Mouse (Mus musculus): ENCODE results near the gene Ndufa7. TPM values are rescaled to one million over a fixed set of nuclear protein-coding genes. Genes with fewer than 3 reads are reported as not detected.

The Ndufa7 gene
- polyA plus RNA-seq, 1 experiment = 406 TPM

DNA sequence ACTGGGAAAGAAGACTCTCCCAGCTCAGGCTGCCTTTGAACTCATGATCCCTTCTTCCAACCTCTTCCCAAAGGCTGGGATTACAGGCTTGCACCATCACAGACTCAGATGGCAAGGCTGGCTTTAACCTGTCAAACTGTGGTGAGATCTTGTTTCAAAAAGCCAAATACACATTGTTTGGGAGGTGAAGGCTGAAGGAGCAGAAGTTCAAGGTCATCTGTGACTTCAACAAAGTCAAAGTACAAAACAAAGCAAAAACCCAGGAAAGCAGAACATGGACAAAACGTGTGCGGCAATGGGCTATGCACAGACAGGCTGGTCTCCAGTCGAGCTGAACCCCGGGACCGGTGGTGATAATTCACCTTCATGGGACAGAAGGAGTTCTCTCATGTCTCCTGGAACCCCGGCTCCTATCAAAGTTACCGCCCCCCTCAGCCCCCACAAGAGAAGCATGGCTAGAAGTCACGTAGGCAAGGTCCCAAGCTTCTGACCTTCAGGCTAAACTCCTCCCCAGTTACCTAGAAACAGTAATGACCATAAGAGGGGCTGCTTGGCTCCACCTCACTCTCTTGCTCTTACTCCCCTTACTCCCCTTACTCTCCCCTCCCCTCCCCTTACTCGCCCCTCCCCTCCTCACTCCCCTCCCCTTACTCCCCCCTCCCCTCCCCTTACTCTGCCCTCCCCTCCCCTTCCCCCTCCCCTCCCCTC is 17.0 kb upstream of the Ndufa7 start:
- TF ChIP-seq EP300 (IDR thresholded peaks at IDR 0.05; ENCODE audit: insufficient read depth, low read depth, low read length) (peak; percentile 86), CTCF (IDR thresholded peaks at IDR 0.05; ENCODE audit: low read depth, low read length) (no peak), POLR2A (IDR thresholded peaks at IDR 0.05; ENCODE audit: insufficient read depth, low read length) (no peak)
- Histone ChIP-seq H3K9ac (ENCODE audit: low read depth, poor library complexity, severe bottlenecking) (peak overlapping the region; percentile 29; the same call in 1 of the 2 replicates), H3K27ac (ENCODE audit: insufficient read depth, low read length) (peak overlapping the region; percentile 80)

DNA sequence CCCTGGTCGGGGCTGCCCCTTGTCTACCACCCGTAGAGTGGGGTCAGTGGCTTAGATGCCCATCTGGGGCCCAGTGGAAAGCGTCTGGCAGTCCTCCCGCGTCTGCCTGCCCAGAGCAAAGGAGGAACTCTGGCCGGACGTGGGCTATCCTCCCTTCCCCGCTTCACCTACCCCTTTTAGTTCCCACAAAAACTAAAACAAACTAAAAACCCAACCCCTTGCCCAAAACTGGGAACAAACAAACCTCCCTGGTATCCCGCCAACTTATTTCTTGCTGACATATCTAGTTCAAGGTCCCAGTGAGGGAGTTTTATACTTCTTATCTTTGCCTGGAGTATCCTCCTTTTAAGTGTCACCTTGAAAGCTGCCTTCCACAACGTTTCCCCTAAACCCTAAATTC is 16.2 kb upstream of the Ndufa7 start:
- Histone ChIP-seq H3K27ac (ENCODE audit: insufficient read depth, low read length) (peak overlapping the region; percentile 16), H3K36me3 (ENCODE audit: control insufficient read depth, insufficient read depth, low read length, poor library complexity, severe bottlenecking) (no peaks in the 10 kb centered on the region), H3K4me3 (ENCODE audit: low read depth, low read length) (peak overlapping the region; percentile 51), H3K9me3 (replicated peaks; ENCODE audit: control insufficient read depth, insufficient read depth, low read length, poor library complexity, severe bottlenecking) (no peaks in the 10 kb centered on the region), H3K9ac (ENCODE audit: low read depth, poor library complexity, severe bottlenecking) (peak overlapping the region; percentile 64), H3K4me1 (ENCODE audit: control insufficient read depth, insufficient read depth, low read length) (no peaks in the 10 kb centered on the region), H3K27me3 (ENCODE audit: control insufficient read depth, insufficient read depth, low read length, poor library complexity, severe bottlenecking) (no peaks in the 10 kb centered on the region)
- TF ChIP-seq CTCF (IDR thresholded peaks at IDR 0.05; ENCODE audit: low read depth, low read length) (no peak), POLR2A (IDR thresholded peaks at IDR 0.05; ENCODE audit: insufficient read depth, low read length) (no peak), EP300 (IDR thresholded peaks at IDR 0.05; ENCODE audit: insufficient read depth, low read depth, low read length) (no peak)

More for the DNA sequence above, 17.0 kb upstream of the Ndufa7 start:
- H3K27me3 ChIP-seq (ENCODE audit: control insufficient read depth, insufficient read depth, low read length, poor library complexity, severe bottlenecking) = no peaks in the 10 kb centered on the region
- H3K4me3 ChIP-seq (ENCODE audit: low read depth, low read length) = peak overlapping the region; percentile 60
- H3K4me1 ChIP-seq (ENCODE audit: control insufficient read depth, insufficient read depth, low read length) = no peaks in the 10 kb centered on the region
- H3K9me3 ChIP-seq (replicated peaks; ENCODE audit: control insufficient read depth, insufficient read depth, low read length, poor library complexity, severe bottlenecking) = no peaks in the 10 kb centered on the region
- no peaks in the 10 kb centered on the region for H3K36me3 ChIP-seq (ENCODE audit: control insufficient read depth, insufficient read depth, low read length, poor library complexity, severe bottlenecking)

DNA sequence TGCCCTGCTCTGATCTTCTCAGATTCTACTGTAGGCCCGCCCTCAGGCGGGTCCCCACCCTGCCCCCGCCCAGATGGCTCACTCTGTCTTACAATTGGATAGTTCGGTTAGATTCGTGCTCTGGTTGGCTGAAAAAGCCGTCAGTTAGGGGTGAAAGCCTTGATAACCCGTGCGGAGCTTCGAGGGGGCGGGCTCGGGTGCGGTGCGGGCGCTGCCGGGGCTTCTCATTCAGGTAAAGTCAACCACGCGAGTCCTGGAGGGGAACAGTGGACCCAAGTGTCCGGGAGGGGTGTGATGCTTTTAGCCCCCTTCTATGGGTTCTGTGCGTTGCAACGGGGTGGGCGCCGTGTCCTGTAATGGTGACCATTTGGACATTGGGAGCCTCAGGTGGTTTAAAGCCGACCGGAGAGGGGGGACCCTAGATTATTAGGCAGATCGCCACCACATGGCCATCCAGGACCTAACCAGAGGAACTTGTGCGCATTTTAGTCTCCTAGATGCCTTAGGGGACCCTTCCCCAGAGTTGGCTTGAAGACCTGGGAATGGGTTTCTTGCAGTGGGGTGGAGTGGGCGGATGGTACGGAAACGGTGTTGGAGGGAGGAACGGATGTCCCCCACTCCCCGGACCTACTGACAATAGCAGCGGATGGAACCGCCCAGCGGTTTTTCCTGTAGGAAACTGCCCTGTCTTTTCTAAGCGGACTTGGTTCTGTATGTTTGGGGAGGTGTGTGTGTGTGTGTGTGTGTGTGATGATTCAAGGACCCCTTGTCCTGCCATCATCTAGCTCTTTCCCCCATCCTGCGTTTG is 13.8 kb upstream of the Ndufa7 start, which contains the start of gene Kank3:
Gene Kank3 (plus strand): TSS at position 186 of the 808 bp plus-strand sequence.
- TF ChIP-seq CTCF (IDR thresholded peaks at IDR 0.05; ENCODE audit: low read depth, low read length) (no peak), POLR2A (IDR thresholded peaks at IDR 0.05; ENCODE audit: insufficient read depth, low read length) (peak; percentile 74), EP300 (IDR thresholded peaks at IDR 0.05; ENCODE audit: insufficient read depth, low read depth, low read length) (no peak)
- Histone ChIP-seq H3K9me3 (replicated peaks; ENCODE audit: control insufficient read depth, insufficient read depth, low read length, poor library complexity, severe bottlenecking) (no peaks in the 10 kb centered on the region), H3K27ac (ENCODE audit: insufficient read depth, low read length) (0 out of 2 replicates have a peak within 1 kb of the TSS, but pooled peaks have one; percentile 7), H3K4me1 (ENCODE audit: control insufficient read depth, insufficient read depth, low read length) (no peaks in the 10 kb centered on the region), H3K9ac (ENCODE audit: low read depth, poor library complexity, severe bottlenecking) (peak within 1 kb of the TSS; percentile 60), H3K36me3 (ENCODE audit: control insufficient read depth, insufficient read depth, low read length, poor library complexity, severe bottlenecking) (no peaks in the 10 kb centered on the region), H3K4me3 (ENCODE audit: low read depth, low read length) (peak within 1 kb of the TSS; percentile 93), H3K27me3 (ENCODE audit: control insufficient read depth, insufficient read depth, low read length, poor library complexity, severe bottlenecking) (no peaks in the 10 kb centered on the region)

DNA sequence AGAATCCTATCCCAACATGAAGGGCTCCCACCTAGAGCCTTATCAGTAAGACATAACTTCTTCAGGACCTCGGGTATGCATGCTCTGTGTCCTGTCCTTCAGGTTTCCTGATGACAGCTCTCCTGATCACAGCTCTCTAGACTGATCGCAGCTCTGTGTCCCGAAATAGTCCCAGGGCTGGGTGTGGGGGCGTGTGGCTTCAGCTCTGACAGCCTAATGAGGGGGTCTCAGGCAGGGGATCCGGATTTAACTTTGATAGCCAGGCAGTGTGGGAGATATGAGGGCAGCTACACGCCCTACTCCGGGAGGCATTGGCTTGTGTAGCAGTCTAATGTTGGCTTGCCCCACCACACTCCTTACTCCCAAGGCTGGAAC is 13.2 kb upstream of the Ndufa7 start:
- H3K9ac ChIP-seq (ENCODE audit: low read depth, poor library complexity, severe bottlenecking) = peak overlapping the region; percentile 60; the same call in 1 of the 2 replicates
- H3K27ac ChIP-seq (ENCODE audit: insufficient read depth, low read length) = no peak overlapping the region
- H3K4me3 ChIP-seq (ENCODE audit: low read depth, low read length) = peak overlapping the region; percentile 93
- no peaks in the 10 kb centered on the region for H3K27me3 ChIP-seq (ENCODE audit: control insufficient read depth, insufficient read depth, low read length, poor library complexity, severe bottlenecking)
- H3K9me3 ChIP-seq (replicated peaks; ENCODE audit: control insufficient read depth, insufficient read depth, low read length, poor library complexity, severe bottlenecking) = no peaks in the 10 kb centered on the region
- H3K36me3 ChIP-seq (ENCODE audit: control insufficient read depth, insufficient read depth, low read length, poor library complexity, severe bottlenecking) = no peaks in the 10 kb centered on the region
- H3K4me1 ChIP-seq (ENCODE audit: control insufficient read depth, insufficient read depth, low read length) = no peaks in the 10 kb centered on the region
- no peak for TF ChIP-seq POLR2A (IDR thresholded peaks at IDR 0.05; ENCODE audit: insufficient read depth, low read length)

DNA sequence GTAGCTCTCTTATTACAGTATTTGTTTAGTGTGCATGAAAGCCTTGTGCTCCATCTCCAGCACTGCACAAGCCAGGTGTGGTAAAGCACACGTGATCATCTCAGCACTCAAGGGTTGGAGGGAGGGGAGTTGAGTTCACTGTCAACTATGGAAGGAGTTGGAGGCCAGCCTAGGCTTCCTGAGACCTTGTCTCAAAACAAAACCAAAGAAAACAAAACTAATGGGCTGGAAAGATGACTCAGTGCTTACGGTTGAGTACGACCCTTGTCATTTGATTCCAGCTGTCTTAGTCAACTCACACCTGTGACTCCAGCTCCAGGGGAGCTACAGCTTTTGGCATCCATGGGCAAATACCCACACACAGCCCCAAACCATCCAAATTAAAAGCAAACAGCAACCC is 11.9 kb upstream of the Ndufa7 start:
- Histone ChIP-seq H3K27me3 (ENCODE audit: control insufficient read depth, insufficient read depth, low read length, poor library complexity, severe bottlenecking) (no peaks in the 10 kb centered on the region), H3K27ac (ENCODE audit: insufficient read depth, low read length) (no peak overlapping the region), H3K36me3 (ENCODE audit: control insufficient read depth, insufficient read depth, low read length, poor library complexity, severe bottlenecking) (no peaks in the 10 kb centered on the region), H3K4me3 (ENCODE audit: low read depth, low read length) (no peak overlapping the region), H3K9me3 (replicated peaks; ENCODE audit: control insufficient read depth, insufficient read depth, low read length, poor library complexity, severe bottlenecking) (no peaks in the 10 kb centered on the region), H3K4me1 (ENCODE audit: control insufficient read depth, insufficient read depth, low read length) (no peaks in the 10 kb centered on the region), H3K9ac (ENCODE audit: low read depth, poor library complexity, severe bottlenecking) (no peak overlapping the region)
- TF ChIP-seq POLR2A (IDR thresholded peaks at IDR 0.05; ENCODE audit: insufficient read depth, low read length) (no peak), EP300 (IDR thresholded peaks at IDR 0.05; ENCODE audit: insufficient read depth, low read depth, low read length) (no peak), CTCF (IDR thresholded peaks at IDR 0.05; ENCODE audit: low read depth, low read length) (no peak)

DNA sequence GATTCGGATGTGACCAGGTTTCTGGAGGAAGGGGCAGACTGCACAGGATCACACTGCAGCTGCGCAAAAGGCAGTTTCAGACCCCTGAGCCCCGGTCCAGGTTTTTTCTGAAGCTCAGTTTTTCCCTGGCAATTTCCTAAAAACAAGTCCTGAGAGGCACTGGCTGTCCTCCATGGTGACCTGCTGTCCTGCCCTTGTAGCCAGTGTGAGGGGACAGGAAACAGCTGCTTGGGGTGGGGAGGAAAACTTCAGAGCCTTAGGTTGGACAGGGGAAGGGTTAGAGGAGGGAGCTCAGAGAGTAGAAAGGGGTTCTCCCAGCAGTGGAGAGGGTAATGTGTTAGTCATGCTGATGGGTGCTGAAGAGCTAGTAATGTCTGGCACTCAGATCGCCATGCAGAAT is 11.4 kb upstream of the Ndufa7 start:
- H3K9me3 ChIP-seq (replicated peaks; ENCODE audit: control insufficient read depth, insufficient read depth, low read length, poor library complexity, severe bottlenecking) = no peaks in the 10 kb centered on the region
- H3K36me3 ChIP-seq (ENCODE audit: control insufficient read depth, insufficient read depth, low read length, poor library complexity, severe bottlenecking) = no peaks in the 10 kb centered on the region
- H3K9ac ChIP-seq (ENCODE audit: low read depth, poor library complexity, severe bottlenecking) = no peak overlapping the region
- no peak overlapping the region for H3K27ac ChIP-seq (ENCODE audit: insufficient read depth, low read length)
- no peaks in the 10 kb centered on the region for H3K27me3 ChIP-seq (ENCODE audit: control insufficient read depth, insufficient read depth, low read length, poor library complexity, severe bottlenecking)
- no peak for TF ChIP-seq EP300 (IDR thresholded peaks at IDR 0.05; ENCODE audit: insufficient read depth, low read depth, low read length)
- TF ChIP-seq CTCF (IDR thresholded peaks at IDR 0.05; ENCODE audit: low read depth, low read length) = no peak
- no peak for TF ChIP-seq POLR2A (IDR thresholded peaks at IDR 0.05; ENCODE audit: insufficient read depth, low read length)
- H3K4me1 ChIP-seq (ENCODE audit: control insufficient read depth, insufficient read depth, low read length) = no peaks in the 10 kb centered on the region
- no peak overlapping the region for H3K4me3 ChIP-seq (ENCODE audit: low read depth, low read length)

Data from ES-Bruce4 (cell line).